Mouse (Mus musculus) adrenal gland, postnatal 14 days (tissue): ENCODE results near the gene Tmem81. TPM values are rescaled to one million over a fixed set of nuclear protein-coding genes. Genes with fewer than 3 reads are reported as not detected.
"Not testable (repeated sequence)": the region's sequence is repeated elsewhere in the genome, so short reads cannot be mapped to it uniquely, and the experiment has no call there.

Experiments
- DNase-seq: peaks from one replicate; pipeline ENCODE4 v3.0.0; 2021; ENCODE audit warnings: mixed read lengths
- long read RNA-seq, 2 experiments: library from polyadenylated mRNA; stranded (forward); transcript quantifications; one replicate each; pipeline ENCODE4 v2.0.0; 2021
- total RNA-seq: library from RNA; stranded (reverse); gene quantifications from 2 replicates; pipeline ENCODE4 v1.2.3, GENCODE M21; 2021

Gene Tmem81
- total RNA-seq, result 2.3 and 4.2 TPM in 2 replicates
- long read RNA-seq, experiment 1, partial matches to known transcripts, result 0 of 2 reads
- long read RNA-seq, experiment 1, other reads (novel, unspliced or antisense), result 0 of 2 reads
- long read RNA-seq, experiment 2, result 0 reads

- no peak for DNase-seq
These were observed at the start of gene Tmem81 for GRCm38 (mm10) chr1:132506058-132506457. Tmem81 (plus strand) TSS chr1:132506230.

DNA sequence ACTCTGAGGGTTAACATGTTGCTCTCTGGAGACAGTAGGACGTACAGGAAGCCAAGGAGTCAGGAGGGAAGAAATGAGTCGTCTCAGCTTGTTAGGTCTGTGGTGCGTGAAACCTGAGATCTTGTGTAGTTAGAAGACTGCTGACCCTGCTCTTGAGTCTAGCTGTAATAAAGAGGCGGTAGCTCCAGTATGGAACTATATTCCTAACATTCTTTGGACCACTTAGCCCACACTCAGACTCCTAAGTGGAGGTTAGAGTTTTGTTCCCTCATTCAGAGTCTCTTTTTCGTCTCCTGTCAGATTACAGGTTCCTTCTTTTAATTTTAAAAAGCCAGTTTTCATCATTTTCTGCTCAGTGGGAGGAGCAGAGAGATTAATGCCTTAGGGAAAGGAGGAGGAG is 41.4 kb upstream of the Tmem81 start:
- DNase-seq, result no peak

DNA sequence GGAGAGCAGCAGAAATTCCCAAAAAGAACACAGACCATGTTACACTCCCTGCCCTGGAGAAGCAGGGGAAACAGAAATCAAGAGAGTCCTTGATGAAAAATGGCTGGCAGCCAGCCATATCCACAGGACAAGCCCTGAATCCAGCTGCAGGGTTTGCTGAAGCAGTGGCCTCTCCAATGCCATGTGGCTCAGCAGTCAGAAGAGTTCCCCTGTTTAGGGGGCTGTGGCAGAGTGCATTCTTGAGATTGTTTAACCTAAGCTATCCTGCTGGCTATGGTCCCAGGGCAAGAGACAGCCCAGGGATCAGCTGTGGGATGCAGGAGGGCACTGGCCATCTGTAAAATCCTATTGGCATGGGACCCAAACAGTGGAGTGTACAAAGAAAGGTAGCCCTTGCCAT is 37.1 kb upstream of the Tmem81 start:
- DNase-seq, result peak; percentile 62

DNA sequence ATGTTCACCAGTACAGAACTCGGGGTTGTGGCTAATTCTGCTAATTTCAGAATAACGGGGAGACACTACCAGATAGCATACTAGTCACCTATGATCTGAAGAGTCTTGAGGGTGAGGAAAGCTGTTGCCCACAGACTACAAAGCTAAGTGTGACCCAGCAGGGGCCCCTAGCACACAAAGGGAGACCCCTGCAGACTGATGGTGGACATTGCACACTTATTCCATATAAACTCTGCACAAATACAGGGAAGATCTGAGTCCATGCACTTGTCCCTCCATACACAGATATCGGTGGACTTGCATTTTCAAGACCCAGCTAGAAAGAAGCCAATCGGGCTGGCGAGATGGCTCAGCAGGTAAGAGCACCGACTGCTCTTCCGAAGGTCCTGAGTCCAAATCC is 36.5 kb upstream of the Tmem81 start:
- no peak for DNase-seq

GRCm38 (mm10) chr1:132470031-132470430 is 36.0 kb upstream of the Tmem81 start:
- DNase-seq, result not testable (repeated sequence)

GRCm38 (mm10) chr1:132471032-132471431 is 35.0 kb upstream of the Tmem81 start:
- no peak for DNase-seq

- no peak for DNase-seq
These were observed 34.5 kb upstream of the Tmem81 start for GRCm38 (mm10) chr1:132471499-132471898.

DNA sequence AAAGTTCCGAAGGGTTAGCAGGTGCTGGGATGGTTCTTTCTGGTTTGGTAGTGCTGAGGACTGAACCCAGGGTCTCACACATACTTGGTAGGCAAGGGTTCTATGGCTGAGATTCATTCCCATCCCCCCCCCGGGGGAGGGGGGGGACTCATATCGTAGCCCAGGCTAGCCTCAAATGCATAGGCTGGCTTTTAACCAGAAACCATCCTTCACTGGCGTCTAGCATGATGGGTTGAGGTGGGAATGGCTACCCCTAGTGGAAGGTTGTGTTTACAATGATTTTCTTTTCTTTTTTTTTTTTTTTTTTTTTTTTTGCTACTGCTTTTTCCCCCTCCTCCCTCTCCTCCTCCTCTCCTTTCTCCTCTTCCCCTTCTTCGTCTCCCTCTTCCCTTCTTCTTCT is 33.5 kb upstream of the Tmem81 start:
- no peak for DNase-seq

DNA sequence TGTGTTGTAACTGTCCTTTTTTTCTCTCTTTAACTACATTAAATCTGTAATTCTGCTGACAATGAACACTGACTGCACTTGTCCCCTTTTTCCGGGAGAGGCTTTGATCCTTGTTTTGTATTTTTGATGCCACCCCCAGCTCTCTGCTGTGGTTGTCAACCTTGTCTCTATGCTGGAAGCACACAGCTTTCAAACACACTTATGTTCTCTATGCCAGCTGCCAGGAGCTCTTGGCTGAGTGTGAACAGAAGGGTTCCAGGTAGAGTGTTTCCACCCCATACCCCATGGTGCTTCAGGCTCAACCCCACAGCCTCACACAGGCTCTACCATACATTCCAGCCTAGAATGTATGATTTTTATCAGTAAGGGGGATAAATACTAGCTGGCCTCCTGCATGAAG is 31.5 kb upstream of the Tmem81 start:
- no peak for DNase-seq

GRCm38 (mm10) chr1:132476575-132476927 is 29.5 kb upstream of the Tmem81 start:
- DNase-seq, result no peak

- DNase-seq, result peak; percentile 93
These were observed 28.9 kb upstream of the Tmem81 start, which contains the start of gene Rbbp5 for GRCm38 (mm10) chr1:132476928-132477691. Rbbp5 (plus strand) TSS chr1:132477365.

DNA sequence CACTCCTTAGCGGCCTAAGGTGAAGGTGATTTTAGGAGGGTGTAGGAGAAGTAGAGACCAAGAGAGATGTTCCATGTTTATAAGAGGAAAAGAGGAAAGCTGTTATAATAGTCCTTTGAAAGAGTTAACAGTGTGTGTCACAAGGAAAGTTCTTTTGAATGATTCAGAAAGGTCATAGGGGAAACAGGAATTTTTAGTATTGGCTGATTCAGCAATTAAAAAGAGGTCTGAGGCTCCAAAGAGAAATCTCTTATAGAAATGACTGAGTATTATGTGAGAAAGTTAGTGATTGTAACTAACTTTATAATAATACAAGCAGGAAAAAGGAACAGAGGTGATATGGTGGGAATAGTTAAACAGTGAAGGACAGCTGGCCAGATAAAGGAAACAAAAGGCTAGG is 26.6 kb upstream of the Tmem81 start:
- no peak for DNase-seq

GRCm38 (mm10) chr1:132481619-132482018 is 24.4 kb upstream of the Tmem81 start:
- no peak for DNase-seq

DNA sequence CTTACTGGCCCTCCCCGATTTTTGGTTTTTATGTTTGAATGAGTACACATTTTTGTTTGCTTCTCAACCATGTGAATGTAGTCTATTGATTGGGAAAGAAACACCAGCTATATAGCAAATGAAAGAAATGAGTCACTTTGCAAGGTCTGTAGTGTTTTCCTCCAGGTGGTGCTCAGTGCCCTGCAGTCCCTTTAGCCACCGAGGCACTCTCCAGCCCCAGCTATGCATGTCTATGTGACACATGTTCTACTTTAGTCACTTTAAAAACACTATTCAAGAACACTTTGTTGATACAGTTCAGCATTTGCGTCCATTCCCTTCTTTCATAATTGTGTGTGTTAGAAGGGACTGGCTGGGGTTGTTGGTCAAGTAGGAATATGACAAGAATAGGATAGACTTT is 22.8 kb upstream of the Tmem81 start:
- no peak for DNase-seq

- DNase-seq, result no peak
These were observed 22.3 kb upstream of the Tmem81 start for GRCm38 (mm10) chr1:132483759-132484158.

DNA sequence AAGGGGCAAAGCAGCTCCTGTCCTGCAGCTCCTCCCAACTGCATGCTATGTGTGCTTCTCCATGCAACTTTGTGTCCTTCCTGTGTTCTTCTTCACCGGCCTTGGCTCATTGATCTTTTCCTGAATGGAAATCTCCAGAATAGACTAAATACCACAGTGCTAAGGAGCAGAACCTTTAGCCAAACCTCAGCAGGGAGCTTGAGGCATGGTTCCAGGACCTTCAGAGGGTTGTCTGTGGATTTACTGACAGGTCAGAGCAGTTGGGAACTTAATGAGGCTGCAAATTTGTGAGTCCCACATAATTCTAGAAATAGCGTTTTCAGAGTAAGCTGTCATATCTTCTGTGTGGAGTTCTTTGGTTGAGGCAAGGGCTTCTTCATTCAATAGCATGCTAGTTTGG is 5.5 kb upstream of the Tmem81 start:
- no peak for DNase-seq

DNA sequence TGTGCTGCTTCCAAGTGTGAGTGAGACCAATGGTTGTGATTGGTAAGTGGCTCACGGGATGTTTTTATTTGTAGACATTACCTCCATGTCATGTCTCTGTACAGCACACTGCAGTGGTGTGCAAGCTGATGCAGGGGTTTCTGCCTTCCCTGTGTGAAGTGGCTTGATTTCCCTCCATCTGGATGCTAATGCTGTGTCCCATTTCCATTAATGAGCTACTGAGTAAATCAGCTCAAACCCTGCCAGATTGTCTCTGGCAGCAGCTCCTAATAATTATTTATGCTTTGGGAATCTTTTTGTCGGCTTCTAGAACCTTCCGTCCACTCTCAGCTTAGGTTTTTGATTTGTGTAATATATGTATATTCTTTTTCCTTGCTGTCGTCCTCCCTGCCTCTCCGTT is 875 bp upstream of the Tmem81 start:
- DNase-seq, result no peak

DNA sequence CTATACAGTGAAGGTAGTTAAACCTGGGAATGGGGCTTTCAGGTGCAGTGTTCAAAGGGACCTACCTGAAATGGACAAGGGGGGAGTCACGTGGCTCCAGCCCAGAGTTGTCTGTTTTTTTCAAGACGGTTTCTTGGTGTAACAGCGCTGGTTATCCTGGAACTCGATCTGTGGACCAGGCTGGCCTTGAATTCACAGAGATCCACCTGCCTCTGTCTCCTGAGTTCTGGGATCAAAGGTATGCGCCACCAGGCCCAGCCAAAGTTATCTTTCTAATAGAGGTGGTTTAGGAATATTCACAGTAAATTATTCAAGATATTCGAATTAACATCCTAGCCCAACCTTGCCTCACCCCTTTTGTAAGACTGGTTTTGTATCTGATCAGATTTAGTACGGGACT is 626 bp downstream of the Tmem81 start:
- DNase-seq, result no peak

DNA sequence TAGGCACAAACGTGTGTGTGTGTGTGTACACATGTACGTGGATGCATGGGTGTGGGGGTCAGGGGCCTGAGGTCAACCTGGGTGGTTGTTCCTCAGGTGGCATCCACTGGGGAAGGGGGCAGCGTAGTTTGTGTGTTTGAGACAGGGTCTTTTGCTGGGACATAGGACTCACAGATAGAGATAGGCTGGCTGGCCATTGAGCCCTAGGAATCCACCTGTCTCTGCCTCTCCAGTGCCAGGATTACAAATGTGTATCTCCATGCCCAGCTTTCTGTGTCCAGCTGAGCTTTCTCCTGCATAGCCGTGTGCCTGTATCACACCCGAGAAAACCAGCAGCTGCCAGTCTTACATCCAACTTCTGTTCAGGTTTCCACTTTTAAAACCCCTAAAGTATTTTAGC is 3.7 kb downstream of the Tmem81 start:
- DNase-seq, result no peak

DNA sequence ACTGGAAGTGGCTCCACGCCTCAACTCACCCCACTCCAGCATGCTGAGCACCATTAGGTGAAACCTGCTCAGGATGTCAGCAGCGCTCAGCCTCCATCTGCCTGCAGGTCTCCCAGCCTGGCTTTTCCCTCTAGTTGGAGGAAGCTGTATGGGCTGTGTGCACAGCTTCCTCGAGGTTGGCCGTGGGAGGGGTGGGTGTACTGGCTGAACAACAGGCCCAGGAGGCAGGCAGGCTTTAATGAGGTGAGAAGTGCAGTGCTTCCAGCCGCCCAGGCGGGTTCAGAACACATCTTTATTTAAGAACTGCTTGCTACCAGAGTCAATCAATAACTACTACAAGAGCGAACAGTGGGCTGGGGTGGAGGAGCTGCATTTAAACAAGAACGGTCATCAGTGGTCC is 5.5 kb downstream of the Tmem81 start:
- DNase-seq, result no peak

GRCm38 (mm10) chr1:132512106-132512505 is 6.1 kb downstream of the Tmem81 start:
- DNase-seq, result no peak

- no peak for DNase-seq
These were observed 9.3 kb downstream of the Tmem81 start for GRCm38 (mm10) chr1:132515339-132515738.

DNA sequence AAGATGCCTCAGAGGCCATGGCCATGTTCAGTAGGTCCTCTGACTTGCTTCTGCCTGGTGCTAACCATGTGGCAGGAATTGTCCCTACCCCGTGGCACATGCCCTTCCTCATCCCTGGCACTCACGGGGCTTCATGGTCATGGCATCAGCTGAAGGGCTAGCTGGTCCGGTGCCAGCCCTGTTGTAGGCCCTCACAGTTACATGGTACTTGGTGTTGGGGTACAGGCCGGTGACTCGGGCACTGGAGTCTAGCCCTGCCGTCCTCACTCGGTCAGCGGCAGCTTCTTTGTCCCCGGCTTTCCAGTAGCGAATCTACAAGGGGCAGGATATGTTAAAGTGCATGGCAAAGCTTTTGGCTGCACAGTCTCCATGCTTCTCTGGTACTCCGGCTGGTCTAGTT is 10.7 kb downstream of the Tmem81 start:
- DNase-seq, result no peak

- no peak for DNase-seq
These were observed 12.6 kb downstream of the Tmem81 start for GRCm38 (mm10) chr1:132518621-132519020.
